Mouse (Mus musculus) hindbrain, embryonic 14.5 days (tissue): Measurements from ENCODE around the gene Fam171a2. TPM values are rescaled to one million over a fixed set of nuclear protein-coding genes. Genes with fewer than 3 reads are reported as not detected.

Experiments
- ATAC-seq: fragments of 200-750 bp; cut with Nextera tagmentation; 2 replicates; pipeline ENCODE4 v1.8.0; 2017; ENCODE audit warnings: moderate number of reproducible peaks, mild to moderate bottlenecking, moderate TSS enrichment, moderate library complexity; ENCODE audit not compliant: low FRiP score
- DNase-seq: peaks from one replicate; pipeline ENCODE4 v3.0.0-alpha.2; 2015; ENCODE audit warnings: low spot score
- H3K27ac ChIP-seq: fragments of 300-500 bp; sonication (generic); 2 replicates; pipeline ENCODE4 v1.5.1; 2014; ENCODE audit warnings: mild to moderate bottlenecking, moderate library complexity
- H3K27me3 ChIP-seq: fragments of 300-500 bp; sonication (generic); 2 replicates; pipeline ENCODE4 v1.6.1; 2014; ENCODE audit warnings: mild to moderate bottlenecking, low read length, mixed read lengths; ENCODE audit not compliant: control insufficient read depth, insufficient read depth
- H3K36me3 ChIP-seq: fragments of 300-500 bp; sonication (generic); replicated peaks from 2 replicates; pipeline ENCODE4 v1.6.1; 2014; ENCODE audit not compliant: control insufficient read depth, insufficient read depth
- H3K4me1 ChIP-seq: fragments of 300-500 bp; sonication (generic); replicated peaks from 2 replicates; pipeline ENCODE4 v1.6.1; 2014; ENCODE audit warnings: antibody characterized with exemption, low read length, mixed read lengths; ENCODE audit not compliant: control insufficient read depth, insufficient read depth
- H3K4me2 ChIP-seq: fragments of 300-500 bp; sonication (generic); replicated peaks from 2 replicates; pipeline ENCODE4 v1.6.1; 2014; ENCODE audit warnings: mild to moderate bottlenecking, moderate library complexity
- H3K4me3 ChIP-seq: fragments of 300-500 bp; sonication (generic); replicated peaks from 2 replicates; pipeline ENCODE4 v1.5.1; 2014; ENCODE audit warnings: mild to moderate bottlenecking, low read length
- H3K9ac ChIP-seq: fragments of 300-500 bp; sonication (generic); 2 replicates; pipeline ENCODE4 v1.6.1; 2014
- H3K9me3 ChIP-seq: fragments of 300-500 bp; sonication (generic); 2 replicates; pipeline ENCODE4 v1.6.1; 2016; ENCODE audit warnings: low read length; ENCODE audit not compliant: control insufficient read depth
- WGBS: fragments of 180-500 bp; shearing (Covaris S2); extraction: QIAGEN DNeasy Blood & Tissue Kit; methylation state at CpG from one replicate; pipeline ENCODE4 v1.1.7; 2014; 5-methylcytosine and 5-hydroxymethylcytosine counted together
- polyA plus RNA-seq: library from polyadenylated mRNA; unstranded; fragments of >200 nt; fragmentation: Nextera tagmentation; extraction: Ambion mirVana; gene quantifications from 2 replicates; pipeline ENCODE4 v1.2.1, GENCODE M21; 2014

Gene Fam171a2
- polyA plus RNA-seq, 1 experiment from 2014 or later = 30.9 TPM

DNA sequence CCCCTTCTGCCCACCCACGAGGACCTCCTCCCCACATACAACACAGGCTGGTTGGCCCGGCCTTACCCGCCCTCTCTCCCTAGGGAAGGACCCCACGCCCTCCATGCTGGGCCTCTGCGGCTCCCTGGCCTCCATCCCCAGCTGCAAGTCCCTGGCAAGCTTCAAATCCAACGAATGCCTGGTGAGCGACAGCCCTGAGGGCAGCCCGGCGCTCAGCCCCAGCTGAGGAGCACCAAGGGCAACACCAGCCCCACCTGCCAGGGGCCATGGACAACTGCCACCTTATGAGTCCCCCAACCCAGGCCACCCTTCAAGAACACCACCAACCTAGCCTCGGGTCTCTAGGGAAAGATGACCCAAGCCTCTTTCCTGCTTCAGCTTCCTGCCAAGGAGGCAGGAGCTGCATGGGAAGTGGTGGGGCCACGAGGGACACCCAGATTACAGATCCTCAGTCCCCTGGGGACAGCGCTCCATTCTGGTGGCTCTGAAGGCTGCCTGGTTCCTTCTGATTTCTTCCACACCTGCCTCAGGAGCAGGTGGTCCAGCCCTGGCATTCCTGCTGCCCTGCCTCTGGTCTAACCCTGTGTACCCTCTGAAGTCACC is 45.5 kb downstream of the Fam171a2 start:
- DNase-seq = no peak
- Histone ChIP-seq H3K27me3 (0 out of 2 replicates have a peak, but pooled peaks cover 5% of the 10 kb centered on the region), H3K36me3 (peaks cover 70% of the 10 kb centered on the region), H3K27ac (0 out of 2 replicates have a peak overlapping the region, but pooled peaks have one; percentile 32), H3K9ac (no peak overlapping the region), H3K4me2 (no peak overlapping the region), H3K4me3 (no peak overlapping the region), H3K4me1 (peaks cover 40% of the 10 kb centered on the region), H3K9me3 (no peaks in the 10 kb centered on the region)
- ATAC-seq = no peak
- WGBS = 39% methylated on average over 12 of the region's 12 CpGs

DNA sequence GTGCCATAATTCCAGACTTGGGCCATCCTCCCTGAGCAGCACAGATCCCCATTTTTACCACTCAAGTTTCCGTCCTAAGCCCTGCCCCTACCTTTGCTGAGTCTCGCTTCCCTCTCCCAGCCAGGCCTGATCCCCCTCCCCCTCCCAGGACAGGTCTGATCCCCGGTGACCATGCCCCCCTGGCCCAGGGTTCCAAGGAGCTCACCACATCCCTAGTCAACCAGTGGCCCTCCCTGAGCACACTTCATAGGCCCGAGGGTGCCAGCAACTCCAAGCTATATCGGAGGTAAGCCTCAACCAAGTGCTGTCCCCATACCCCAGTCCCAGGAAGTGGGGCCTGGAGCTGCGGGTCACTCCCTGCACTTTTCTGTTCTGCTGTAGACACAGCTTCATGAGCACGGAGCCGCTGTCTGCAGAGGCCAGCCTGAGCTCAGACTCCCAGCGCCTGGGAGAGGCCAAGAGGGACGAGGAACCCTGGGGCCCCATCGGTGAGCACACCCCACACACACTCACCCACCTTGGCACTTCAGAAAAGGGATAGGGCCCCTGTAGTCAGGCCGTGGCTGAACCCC is 46.9 kb downstream of the Fam171a2 start:
- Histone ChIP-seq H3K9me3 (no peaks in the 10 kb centered on the region), H3K4me2 (no peak overlapping the region), H3K4me1 (peaks cover 40% of the 10 kb centered on the region), H3K9ac (no peak overlapping the region), H3K36me3 (peaks cover 70% of the 10 kb centered on the region), H3K27me3 (0 out of 2 replicates have a peak, but pooled peaks cover 5% of the 10 kb centered on the region), H3K27ac (no peak overlapping the region), H3K4me3 (no peak overlapping the region)
- 28% methylated on average over 12 of the region's 12 CpGs for WGBS
- no peak for ATAC-seq
- no peak for DNase-seq

DNA sequence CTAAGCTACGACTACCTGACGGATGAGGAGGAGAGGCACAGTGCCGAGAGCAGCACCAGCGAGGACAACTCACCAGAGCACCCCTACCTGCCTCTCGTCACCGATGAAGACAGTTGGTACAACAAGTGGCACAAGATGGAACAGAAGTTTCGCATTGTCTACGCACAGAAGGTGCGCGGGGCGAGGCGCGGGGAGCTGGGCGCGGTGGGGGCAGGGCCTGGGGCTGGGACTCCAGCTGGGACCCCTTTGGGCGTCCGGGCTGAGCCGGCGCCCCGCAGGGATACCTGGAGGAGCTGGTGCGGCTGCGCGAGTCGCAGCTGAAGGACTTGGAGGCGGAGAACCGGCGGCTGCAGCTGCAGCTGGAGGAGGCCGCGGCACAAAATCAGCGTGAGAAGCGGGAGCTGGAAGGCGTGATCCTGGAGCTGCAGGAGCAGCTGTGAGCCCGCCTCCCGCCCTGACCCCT is 47.8 kb downstream of the Fam171a2 start:
- no peak overlapping the region for H3K9ac ChIP-seq
- no peaks in the 10 kb centered on the region for H3K9me3 ChIP-seq
- ATAC-seq (no peak), DNase-seq (no peak)
- WGBS = 6% methylated on average over 34 of the region's 34 CpGs
- H3K4me3 ChIP-seq = no peak overlapping the region
- peaks cover 40% of the 10 kb centered on the region for H3K4me1 ChIP-seq
- peaks cover 65% of the 10 kb centered on the region for H3K36me3 ChIP-seq
- no peak overlapping the region for H3K27ac ChIP-seq
- 0 out of 2 replicates have a peak overlapping the region, but pooled peaks have one; percentile 17 for H3K4me2 ChIP-seq
- H3K27me3 ChIP-seq = 0 out of 2 replicates have a peak, but pooled peaks cover 5% of the 10 kb centered on the region

DNA sequence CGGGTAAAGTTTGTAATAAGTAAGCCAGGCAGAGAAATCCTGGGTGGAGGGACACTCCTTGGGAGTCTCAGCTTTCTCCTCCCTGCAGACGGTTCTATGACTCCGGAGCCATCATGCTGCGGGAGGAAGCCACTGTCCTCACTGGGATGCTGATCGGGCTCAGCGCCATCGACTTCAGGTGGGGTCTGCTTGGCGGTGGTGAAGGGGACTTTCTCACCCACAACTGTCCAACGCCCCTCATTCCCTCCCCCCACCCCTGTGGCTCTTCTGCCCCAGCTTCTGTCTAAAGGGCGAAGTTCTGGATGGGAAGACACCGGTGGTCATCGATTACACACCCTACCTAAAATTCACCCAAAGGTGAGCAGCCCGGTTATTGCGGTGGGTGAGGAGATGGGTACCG is 48.4 kb downstream of the Fam171a2 start:
- Histone ChIP-seq H3K9me3 (no peaks in the 10 kb centered on the region), H3K36me3 (peaks cover 62% of the 10 kb centered on the region), H3K9ac (no peak overlapping the region), H3K27me3 (0 out of 2 replicates have a peak, but pooled peaks cover 5% of the 10 kb centered on the region), H3K4me3 (no peak overlapping the region), H3K4me2 (no peak overlapping the region), H3K4me1 (peaks cover 45% of the 10 kb centered on the region), H3K27ac (no peak overlapping the region)
- 24% methylated on average over 15 of the region's 15 CpGs for WGBS
- DNase-seq (no peak), ATAC-seq (no peak)

DNA sequence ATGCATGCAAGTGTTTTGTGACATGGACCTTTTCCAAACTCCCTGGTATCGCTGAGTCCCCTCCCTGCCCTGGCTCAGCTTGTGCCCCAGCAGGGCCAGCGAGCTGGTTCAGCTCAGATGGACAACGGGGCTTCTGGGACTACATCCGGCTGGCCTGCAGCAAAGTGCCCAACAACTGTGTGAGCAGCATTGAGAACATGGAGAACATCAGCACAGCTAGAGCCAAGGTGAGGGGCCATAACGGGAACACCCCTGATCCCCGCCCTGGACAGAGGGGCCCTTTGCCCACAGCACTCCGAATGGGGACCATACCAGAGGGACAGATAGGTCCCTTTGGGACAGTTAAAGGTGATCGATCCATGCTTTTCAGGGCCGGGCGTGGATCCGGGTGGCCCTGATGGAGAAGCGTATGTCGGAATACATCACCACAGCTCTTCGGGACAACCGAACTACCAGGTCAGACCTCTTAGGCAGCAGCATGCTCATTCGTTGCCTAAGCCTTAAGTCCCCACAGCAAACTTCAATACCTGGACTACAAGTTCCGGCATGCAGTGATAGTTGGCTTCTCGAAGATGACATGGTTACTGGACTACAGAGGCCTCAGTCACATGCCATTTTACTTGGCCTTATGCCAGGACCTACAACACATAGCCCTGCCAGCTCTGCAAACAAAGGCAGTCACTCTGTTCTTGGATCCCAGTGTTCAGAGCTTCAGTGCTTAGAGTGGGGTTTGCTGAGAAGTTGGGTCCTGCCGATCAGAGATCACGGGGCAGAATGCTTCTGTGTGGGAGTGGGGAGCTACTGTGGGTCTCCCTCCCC is 49.3 kb downstream of the Fam171a2 start:
- Histone ChIP-seq H3K9me3 (no peaks in the 10 kb centered on the region), H3K9ac (0 out of 2 replicates have a peak overlapping the region, but pooled peaks have one; percentile 34), H3K4me3 (no peak overlapping the region), H3K4me2 (no peak overlapping the region), H3K36me3 (peaks cover 54% of the 10 kb centered on the region), H3K27ac (no peak overlapping the region; the same call in 1 of the 2 replicates), H3K4me1 (peaks cover 45% of the 10 kb centered on the region), H3K27me3 (0 out of 2 replicates have a peak, but pooled peaks cover 5% of the 10 kb centered on the region)
- DNase-seq = peak; percentile 62
- ATAC-seq = no peak
- WGBS = 79% methylated on average over 20 of the region's 20 CpGs

DNA sequence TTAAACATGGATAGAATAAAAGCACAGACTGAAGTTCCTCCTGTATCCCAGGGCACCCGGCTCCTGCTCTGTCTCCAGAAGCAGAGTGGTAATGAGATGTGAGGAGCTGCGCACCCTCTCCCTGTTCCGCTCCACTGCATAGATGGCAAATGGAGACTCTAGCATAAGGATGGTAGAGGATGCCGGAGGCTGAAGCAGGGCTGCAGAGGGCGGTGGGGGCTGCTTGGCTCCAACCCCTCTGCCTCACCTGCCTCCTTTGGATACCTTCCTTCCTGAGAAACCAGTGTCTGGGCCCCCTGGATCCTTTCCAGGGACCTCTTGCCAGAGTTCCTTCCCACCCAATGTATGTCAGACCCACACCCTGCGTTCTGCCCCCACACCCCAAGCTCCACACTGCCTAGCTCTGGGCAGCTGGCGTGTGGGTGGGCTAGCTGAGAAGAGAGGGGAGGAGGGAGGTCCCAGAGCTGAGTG is 50.8 kb downstream of the Fam171a2 start:
- Histone ChIP-seq H3K4me1 (peaks cover 50% of the 10 kb centered on the region), H3K9ac (peak overlapping the region; percentile 96), H3K9me3 (no peaks in the 10 kb centered on the region), H3K4me2 (peak overlapping the region; percentile 89), H3K27ac (peak overlapping the region; percentile 33; the same call in 1 of the 2 replicates), H3K36me3 (peaks cover 39% of the 10 kb centered on the region), H3K4me3 (peak overlapping the region; percentile 13), H3K27me3 (0 out of 2 replicates have a peak, but pooled peaks cover 5% of the 10 kb centered on the region)
- DNase-seq (no peak), ATAC-seq (no peak)
- 64% methylated on average over 7 of the region's 7 CpGs for WGBS

DNA sequence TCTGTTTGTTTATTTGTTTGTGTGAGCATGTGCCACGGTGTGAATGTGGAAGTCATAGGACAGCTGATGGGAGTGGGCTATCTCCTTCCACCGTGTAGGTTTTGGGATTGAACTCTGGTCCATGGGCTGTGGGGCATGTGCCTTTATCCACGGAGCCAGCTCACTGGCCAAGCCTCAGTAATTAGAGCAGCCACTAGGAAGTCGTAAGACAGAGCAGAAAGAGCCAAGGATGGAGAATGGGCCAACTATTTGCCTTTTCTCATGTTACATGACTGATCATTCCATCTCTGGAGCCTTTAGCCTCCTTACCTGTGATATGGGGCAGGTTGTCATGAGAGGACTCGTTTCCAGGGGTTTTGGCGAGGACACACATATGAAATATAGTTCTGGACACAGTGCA is 51.2 kb downstream of the Fam171a2 start:
- Histone ChIP-seq H3K27me3 (0 out of 2 replicates have a peak, but pooled peaks cover 5% of the 10 kb centered on the region), H3K4me2 (peak overlapping the region; percentile 89), H3K4me1 (peaks cover 50% of the 10 kb centered on the region), H3K4me3 (peak overlapping the region; percentile 13), H3K27ac (0 out of 2 replicates have a peak overlapping the region, but pooled peaks have one; percentile 33), H3K36me3 (peaks cover 34% of the 10 kb centered on the region), H3K9ac (peak overlapping the region; percentile 96), H3K9me3 (no peaks in the 10 kb centered on the region)
- ATAC-seq (no peak), DNase-seq (no peak)
- WGBS = 60% methylated on average over 6 of the region's 6 CpGs

DNA sequence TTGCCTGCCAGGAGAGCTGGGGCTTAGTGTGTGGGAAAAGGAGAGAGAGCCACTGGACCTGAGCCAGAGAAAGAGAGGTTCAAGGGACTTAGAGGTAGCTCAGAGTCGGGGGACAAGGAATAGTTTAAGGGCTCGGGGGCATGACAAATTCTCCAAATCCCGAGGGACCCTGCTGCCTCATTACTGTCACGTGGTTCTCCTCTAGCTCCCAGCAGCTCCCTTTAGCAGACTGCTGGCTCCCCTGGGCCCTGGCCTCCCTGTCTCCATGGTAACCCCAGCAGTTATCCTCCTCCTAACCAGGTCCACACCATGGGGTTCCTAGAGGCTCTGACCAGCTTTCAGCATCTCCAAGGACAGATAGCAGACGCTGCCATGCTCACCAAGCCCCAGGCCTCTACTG is 52.2 kb downstream of the Fam171a2 start:
- Histone ChIP-seq H3K27me3 (0 out of 2 replicates have a peak, but pooled peaks cover 5% of the 10 kb centered on the region), H3K9ac (peak overlapping the region; percentile 96), H3K9me3 (no peaks in the 10 kb centered on the region), H3K4me1 (peaks cover 50% of the 10 kb centered on the region), H3K27ac (peak overlapping the region; percentile 98), H3K4me2 (peak overlapping the region; percentile 89), H3K4me3 (peak overlapping the region; percentile 84), H3K36me3 (peaks cover 24% of the 10 kb centered on the region)
- ATAC-seq (no peak), DNase-seq (no peak)
- WGBS = 1% methylated on average over 5 of the region's 5 CpGs
